Mouse (Mus musculus): ENCODE measurements around the gene Camk1g. TPM values are rescaled to one million over a fixed set of nuclear protein-coding genes. Genes with fewer than 3 reads are reported as not detected.
A peak's percentile ranks its signal among the peaks of the same experiment; 100 is the strongest.

The Camk1g gene
- polyA plus RNA-seq (2016; fragmentation: Nextera tagmentation; extraction: Ambion mirVana) = 20.2 and 21.7 TPM in 2 replicates

DNA sequence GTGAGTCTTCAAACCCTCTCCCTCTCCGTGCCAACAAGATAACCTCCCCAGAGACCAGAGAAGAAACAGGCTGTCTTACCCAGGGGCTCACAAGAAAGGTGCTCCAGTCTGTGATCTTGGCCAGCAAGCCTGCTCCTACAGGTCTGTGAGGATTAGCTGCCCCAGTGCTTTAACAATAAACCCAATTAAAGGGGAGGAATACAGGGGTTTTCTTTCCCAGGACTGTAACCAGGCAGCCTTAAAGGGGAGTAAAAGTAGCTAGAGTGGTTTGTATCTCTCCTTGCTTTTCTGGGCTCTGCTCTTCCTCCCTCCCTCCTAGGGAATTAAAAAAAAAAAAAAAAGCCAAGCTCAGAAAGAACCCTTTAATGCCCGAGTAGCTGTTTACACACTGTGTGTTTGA lies at the start of gene Camk1g:
Gene Camk1g (minus strand): TSS at position 203 of the 400 bp plus-strand sequence.
- ATAC-seq (ENCODE audit: insufficient number of reproducible peaks, insufficient read depth, low FRiP score, low TSS enrichment, low read depth) = peak; percentile 87
- Histone ChIP-seq H3K27me3 (no peaks in the 10 kb centered on the region), H3K9ac (replicated peaks) (peak within 1 kb of the TSS; percentile 60), H3K27ac (no peak within 1 kb of the TSS), H3K4me3 (replicated peaks) (peak within 1 kb of the TSS; percentile 48), H3K9me3 (no peaks in the 10 kb centered on the region), H3K4me1 (replicated peaks) (peaks cover 34% of the 10 kb centered on the region), H3K36me3 (no peaks in the 10 kb centered on the region), H3K4me2 (peak within 1 kb of the TSS; percentile 78)
- 0% methylated on average over 2 of the region's 2 CpGs for whole genome bisulfite sequencing

DNA sequence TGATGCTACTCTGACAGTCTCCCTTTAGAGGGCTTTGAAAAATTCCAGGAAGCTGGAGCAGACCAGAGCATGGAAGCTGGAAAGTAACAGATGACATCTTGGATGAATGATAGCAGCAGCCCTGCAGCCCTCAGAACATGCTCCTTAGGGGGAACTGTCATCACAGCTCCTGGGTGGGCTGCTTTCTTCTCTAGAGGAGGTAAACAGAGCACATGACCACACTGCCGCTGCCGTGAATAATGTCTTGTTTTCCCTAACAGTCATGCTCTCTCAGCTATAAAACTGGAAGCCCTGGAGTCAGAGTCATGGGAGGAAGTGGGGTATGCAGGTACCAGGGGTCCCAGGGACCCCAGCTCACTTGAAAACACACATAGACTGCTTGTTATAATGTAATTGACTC lies 49.1 kb upstream of the Camk1g start:
- Histone ChIP-seq H3K4me1 (replicated peaks) (peaks cover 27% of the 10 kb centered on the region), H3K4me2 (no peak overlapping the region), H3K36me3 (no peaks in the 10 kb centered on the region), H3K27me3 (0 out of 2 replicates have a peak, but pooled peaks cover 3% of the 10 kb centered on the region), H3K9ac (replicated peaks) (peak overlapping the region; percentile 13; the same call in 1 of the 2 replicates), H3K9me3 (no peaks in the 10 kb centered on the region), H3K27ac (peak overlapping the region; percentile 73), H3K4me3 (replicated peaks) (no peak overlapping the region)
- WGBS = 2% methylated on average over 2 of the region's 2 CpGs
- peak; percentile 33; the same call in 1 of the 2 replicates for ATAC-seq (ENCODE audit: insufficient number of reproducible peaks, insufficient read depth, low FRiP score, low TSS enrichment, low read depth)

DNA sequence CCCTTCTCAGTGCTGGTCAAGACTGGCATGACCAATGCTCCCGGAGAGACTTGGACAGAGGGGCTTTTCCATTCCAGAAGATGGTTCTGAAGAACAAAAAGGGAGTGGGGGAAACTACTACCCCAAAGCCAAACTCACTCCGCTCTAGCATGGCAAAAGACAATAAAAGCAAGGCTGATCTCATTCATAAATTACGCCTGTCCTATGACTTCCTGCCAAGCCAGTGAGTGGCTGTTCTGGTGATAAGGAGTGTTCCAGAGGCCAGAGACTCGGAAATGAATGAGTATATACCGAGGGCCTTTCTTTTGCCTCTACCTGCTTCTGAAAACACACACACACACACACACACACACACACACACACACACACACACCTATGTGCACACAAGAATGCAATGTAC lies 48.6 kb upstream of the Camk1g start:
- WGBS = 54% methylated on average over 5 of the region's 5 CpGs
- Histone ChIP-seq H3K9me3 (no peaks in the 10 kb centered on the region), H3K27ac (peak overlapping the region; percentile 73; the same call in 1 of the 2 replicates), H3K36me3 (no peaks in the 10 kb centered on the region), H3K4me3 (replicated peaks) (no peak overlapping the region), H3K9ac (replicated peaks) (no peak overlapping the region), H3K27me3 (0 out of 2 replicates have a peak, but pooled peaks cover 3% of the 10 kb centered on the region), H3K4me1 (replicated peaks) (peaks cover 21% of the 10 kb centered on the region), H3K4me2 (no peak overlapping the region)
- ATAC-seq (ENCODE audit: insufficient number of reproducible peaks, insufficient read depth, low FRiP score, low TSS enrichment, low read depth) = no peak

DNA sequence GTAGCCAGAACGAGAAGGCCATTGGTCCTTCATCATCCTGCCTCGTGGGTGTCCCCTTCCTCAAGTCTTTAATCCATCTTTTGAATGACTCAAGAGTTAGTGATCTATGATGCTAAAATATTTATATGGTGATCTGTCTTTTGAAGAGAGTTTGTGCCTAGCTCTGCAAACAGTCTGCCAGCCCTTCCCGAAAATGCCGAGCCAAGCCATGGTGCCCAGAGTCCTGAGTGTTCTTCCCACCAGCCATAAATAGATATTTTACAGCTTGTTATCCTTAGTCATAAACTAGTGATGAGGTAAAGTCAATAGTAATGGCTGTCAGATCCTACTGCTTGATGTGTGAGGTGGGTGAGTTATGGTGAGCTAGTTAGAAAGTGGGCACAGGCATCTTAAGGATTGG lies 44.0 kb upstream of the Camk1g start:
- 73% methylated on average over 4 of the region's 4 CpGs for WGBS
- H3K36me3 ChIP-seq = no peaks in the 10 kb centered on the region

DNA sequence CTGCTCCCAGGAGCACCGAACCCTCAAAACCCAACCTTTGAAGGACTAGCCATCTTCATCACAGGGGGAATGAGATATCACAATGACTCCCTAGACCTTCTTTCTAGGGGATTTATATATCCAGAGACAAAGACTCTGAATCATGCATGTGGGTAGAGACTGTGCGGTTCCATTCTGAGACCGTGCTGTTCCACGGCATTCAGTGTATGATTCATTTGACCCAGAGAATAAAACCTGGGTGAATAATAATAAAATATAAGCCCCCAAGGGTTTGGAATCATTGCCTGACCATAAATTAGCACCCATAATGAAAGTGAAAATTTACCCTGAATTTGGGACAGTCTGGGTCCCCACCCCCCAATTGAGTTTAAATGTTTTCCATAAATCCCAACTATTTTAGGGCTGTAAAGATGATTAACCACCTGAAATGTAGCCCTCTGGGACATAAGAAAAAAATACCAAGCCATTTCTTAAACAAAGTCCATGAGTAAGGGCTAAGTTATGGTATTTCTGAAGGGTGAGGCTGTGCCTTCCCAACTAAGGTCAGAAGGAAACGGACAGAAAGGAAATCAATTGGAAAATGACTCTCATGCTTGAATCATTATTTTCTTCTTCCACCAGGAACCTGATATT lies 43.4 kb upstream of the Camk1g start:
- no peaks in the 10 kb centered on the region; the same call in 1 of the 2 replicates for H3K27me3 ChIP-seq
- no peaks in the 10 kb centered on the region for H3K36me3 ChIP-seq
- no peaks in the 10 kb centered on the region for H3K9me3 ChIP-seq
- H3K27ac ChIP-seq = no peak overlapping the region
- no peak overlapping the region for H3K9ac ChIP-seq (replicated peaks)
- H3K4me2 ChIP-seq = no peak overlapping the region
- no peak for ATAC-seq (ENCODE audit: insufficient number of reproducible peaks, insufficient read depth, low FRiP score, low TSS enrichment, low read depth)
- H3K4me3 ChIP-seq (replicated peaks) = no peak overlapping the region
- H3K4me1 ChIP-seq (replicated peaks) = peaks cover 3% of the 10 kb centered on the region
- 79% methylated on average over 5 of the region's 5 CpGs for WGBS

More for the DNA sequence above, 44.0 kb upstream of the Camk1g start:
- no peaks in the 10 kb centered on the region for H3K9me3 ChIP-seq
- H3K9ac ChIP-seq (replicated peaks) = no peak overlapping the region
- H3K4me2 ChIP-seq = no peak overlapping the region
- no peak overlapping the region for H3K4me3 ChIP-seq (replicated peaks)
- H3K27me3 ChIP-seq = no peaks in the 10 kb centered on the region; the same call in 1 of the 2 replicates
- no peak overlapping the region for H3K27ac ChIP-seq
- H3K4me1 ChIP-seq (replicated peaks) = peaks cover 9% of the 10 kb centered on the region
- ATAC-seq (ENCODE audit: insufficient number of reproducible peaks, insufficient read depth, low FRiP score, low TSS enrichment, low read depth) = no peak

DNA sequence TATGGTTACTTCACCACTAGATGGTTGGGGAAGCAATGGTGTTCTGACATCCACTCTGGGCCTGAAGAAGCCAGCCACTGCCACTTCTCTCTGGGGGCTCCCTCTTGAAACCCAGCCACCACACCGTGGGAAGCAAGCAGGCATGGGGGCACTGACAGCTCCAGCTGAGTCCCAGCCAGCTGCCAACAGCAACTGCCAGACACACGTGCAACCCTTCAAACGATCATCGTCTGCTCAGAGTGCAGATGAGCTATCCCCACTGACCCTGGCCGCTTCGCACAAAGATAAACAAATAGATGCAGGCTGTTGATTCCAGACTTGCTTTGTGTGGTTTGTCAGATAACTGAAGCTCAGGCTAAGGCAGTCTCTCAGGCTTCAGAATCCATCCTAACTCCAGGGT lies 37.4 kb upstream of the Camk1g start:
- no peak overlapping the region for H3K4me2 ChIP-seq
- no peak for ATAC-seq (ENCODE audit: insufficient number of reproducible peaks, insufficient read depth, low FRiP score, low TSS enrichment, low read depth)
- WGBS = 42% methylated on average over 6 of the region's 6 CpGs
- no peak overlapping the region for H3K27ac ChIP-seq
- peaks cover 23% of the 10 kb centered on the region for H3K4me1 ChIP-seq (replicated peaks)
- no peak overlapping the region for H3K4me3 ChIP-seq (replicated peaks)
- H3K36me3 ChIP-seq = no peaks in the 10 kb centered on the region
- no peaks in the 10 kb centered on the region for H3K9me3 ChIP-seq
- H3K9ac ChIP-seq (replicated peaks) = no peak overlapping the region
- no peaks in the 10 kb centered on the region; the same call in 1 of the 2 replicates for H3K27me3 ChIP-seq

DNA sequence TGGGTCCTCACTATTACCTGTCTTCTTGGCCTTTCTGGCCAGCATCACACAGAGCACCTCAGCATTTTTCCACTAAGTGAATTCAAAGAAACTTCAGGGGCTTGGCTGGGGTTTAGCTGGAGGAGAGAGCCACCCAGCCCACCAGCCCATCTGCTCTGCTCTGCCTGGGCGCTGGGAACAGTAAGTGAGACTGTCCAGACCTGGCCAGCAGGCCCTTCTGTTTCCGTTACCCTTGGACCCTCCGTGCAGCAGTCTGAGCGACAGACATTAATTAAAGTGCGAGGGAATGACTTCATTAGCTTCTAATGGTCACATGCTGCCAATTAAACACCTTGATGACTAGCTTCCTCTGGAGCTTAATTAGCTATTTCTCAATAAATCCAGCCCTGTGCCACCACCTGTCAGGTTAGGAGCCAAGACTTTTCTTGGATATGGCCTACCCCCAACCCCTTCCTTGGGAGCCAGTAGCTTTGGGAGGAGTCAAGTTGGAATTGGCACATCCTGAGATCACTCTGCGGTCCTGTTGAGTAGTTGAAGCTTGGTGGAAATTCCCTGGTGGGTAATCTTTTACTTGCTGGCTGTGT lies 36.1 kb upstream of the Camk1g start:
- Histone ChIP-seq H3K36me3 (no peaks in the 10 kb centered on the region), H3K4me1 (replicated peaks) (peaks cover 27% of the 10 kb centered on the region), H3K27ac (no peak overlapping the region), H3K4me2 (no peak overlapping the region), H3K4me3 (replicated peaks) (no peak overlapping the region), H3K9me3 (no peaks in the 10 kb centered on the region), H3K9ac (replicated peaks) (no peak overlapping the region), H3K27me3 (no peaks in the 10 kb centered on the region)
- WGBS = 26% methylated on average over 6 of the region's 6 CpGs
- ATAC-seq (ENCODE audit: insufficient number of reproducible peaks, insufficient read depth, low FRiP score, low TSS enrichment, low read depth) = peak; percentile 75; the same call in 1 of the 2 replicates

DNA sequence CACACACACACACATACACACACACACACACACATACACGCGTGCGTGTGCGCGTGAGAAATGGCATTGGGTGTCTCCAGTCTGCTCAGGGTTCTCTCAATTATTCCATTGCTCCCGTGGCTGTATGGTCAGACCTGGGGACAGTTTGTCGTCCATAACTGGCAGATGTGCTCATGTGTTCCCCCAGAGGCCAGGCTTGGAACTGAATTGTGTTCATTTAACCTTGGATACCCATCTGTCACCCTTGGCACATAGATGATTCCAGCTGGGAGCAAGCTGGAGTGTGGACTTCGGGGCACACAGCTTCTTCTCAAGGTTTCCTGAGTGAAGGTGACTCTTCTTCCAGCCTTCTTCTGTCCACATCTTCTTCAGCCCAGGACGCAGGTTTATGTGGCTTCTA lies 31.6 kb upstream of the Camk1g start:
- ATAC-seq (ENCODE audit: insufficient number of reproducible peaks, insufficient read depth, low FRiP score, low TSS enrichment, low read depth) = no peak
- H3K4me2 ChIP-seq = no peak overlapping the region
- 84% methylated on average over 9 of the region's 9 CpGs for WGBS
- H3K27ac ChIP-seq = no peak overlapping the region
- no peak overlapping the region for H3K4me3 ChIP-seq (replicated peaks)
- no peaks in the 10 kb centered on the region for H3K9me3 ChIP-seq
- no peaks in the 10 kb centered on the region for H3K36me3 ChIP-seq
- peaks cover 47% of the 10 kb centered on the region for H3K4me1 ChIP-seq (replicated peaks)
- no peaks in the 10 kb centered on the region for H3K27me3 ChIP-seq
- no peak overlapping the region for H3K9ac ChIP-seq (replicated peaks)

DNA sequence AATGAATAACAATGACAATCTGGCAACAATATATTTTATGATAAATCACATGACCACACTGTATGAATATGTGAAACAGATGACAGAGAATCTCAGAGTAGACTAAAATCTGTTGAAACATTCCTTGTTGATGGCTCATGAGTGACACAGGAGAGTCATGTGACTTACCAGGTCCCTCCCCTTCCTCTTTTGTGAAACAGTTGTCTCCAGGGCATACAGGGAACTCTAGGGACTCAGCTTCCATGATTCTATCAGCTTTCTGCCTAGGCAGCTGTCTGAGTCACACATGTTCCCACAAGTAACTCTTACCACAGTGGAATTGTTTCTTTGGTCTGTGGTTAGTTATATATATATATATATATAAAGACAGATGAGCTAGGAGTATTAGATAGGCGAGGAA lies 30.2 kb upstream of the Camk1g start:
- Histone ChIP-seq H3K27me3 (no peaks in the 10 kb centered on the region), H3K9me3 (no peaks in the 10 kb centered on the region), H3K27ac (no peak overlapping the region), H3K9ac (replicated peaks) (no peak overlapping the region), H3K36me3 (no peaks in the 10 kb centered on the region), H3K4me3 (replicated peaks) (no peak overlapping the region), H3K4me1 (replicated peaks) (peaks cover 37% of the 10 kb centered on the region), H3K4me2 (no peak overlapping the region)
- WGBS = 86% methylated on average over 1 of the region's 1 CpGs
- no peak for ATAC-seq (ENCODE audit: insufficient number of reproducible peaks, insufficient read depth, low FRiP score, low TSS enrichment, low read depth)

DNA sequence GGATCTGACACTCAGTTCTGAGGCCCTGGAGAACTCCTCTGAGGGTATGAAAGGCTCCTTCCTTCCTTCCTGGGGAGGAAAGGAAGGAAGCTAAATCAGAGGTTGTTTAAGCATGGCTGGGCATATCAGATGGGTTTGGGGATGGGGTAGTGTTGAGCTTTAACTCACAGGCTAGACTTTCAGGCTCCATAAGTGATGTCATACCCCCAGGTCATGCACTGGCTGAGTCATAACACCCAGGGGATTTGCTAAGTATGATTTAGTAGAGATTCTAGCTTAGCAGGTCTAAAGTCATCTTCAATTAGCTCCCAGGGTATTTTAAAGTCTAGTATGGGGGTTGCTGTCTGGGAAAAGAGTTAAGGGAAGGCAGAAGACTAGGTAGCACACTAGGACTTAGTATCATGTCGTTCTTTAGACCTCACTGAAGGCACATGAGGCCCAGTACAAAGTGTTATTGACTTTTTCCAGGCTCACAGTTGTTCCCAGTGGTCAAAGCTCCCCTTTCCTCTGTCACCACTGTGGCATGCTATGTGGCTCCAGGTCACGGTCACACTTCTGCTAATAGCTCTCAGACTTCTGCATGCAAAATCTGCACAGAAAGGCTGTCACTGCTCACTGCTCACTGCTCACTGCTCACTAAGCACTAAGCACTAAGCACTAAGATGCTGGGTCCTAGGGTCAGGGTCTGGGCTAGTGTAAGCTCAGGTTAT lies 28.8 kb upstream of the Camk1g start:
- Histone ChIP-seq H3K4me2 (no peak overlapping the region), H3K4me3 (replicated peaks) (no peak overlapping the region), H3K9ac (replicated peaks) (no peak overlapping the region), H3K4me1 (replicated peaks) (peaks cover 37% of the 10 kb centered on the region), H3K27ac (no peak overlapping the region; the same call in 1 of the 2 replicates), H3K27me3 (no peaks in the 10 kb centered on the region), H3K9me3 (no peaks in the 10 kb centered on the region), H3K36me3 (no peaks in the 10 kb centered on the region)
- no peak for ATAC-seq (ENCODE audit: insufficient number of reproducible peaks, insufficient read depth, low FRiP score, low TSS enrichment, low read depth)
- WGBS = 49% methylated on average over 2 of the region's 2 CpGs

DNA sequence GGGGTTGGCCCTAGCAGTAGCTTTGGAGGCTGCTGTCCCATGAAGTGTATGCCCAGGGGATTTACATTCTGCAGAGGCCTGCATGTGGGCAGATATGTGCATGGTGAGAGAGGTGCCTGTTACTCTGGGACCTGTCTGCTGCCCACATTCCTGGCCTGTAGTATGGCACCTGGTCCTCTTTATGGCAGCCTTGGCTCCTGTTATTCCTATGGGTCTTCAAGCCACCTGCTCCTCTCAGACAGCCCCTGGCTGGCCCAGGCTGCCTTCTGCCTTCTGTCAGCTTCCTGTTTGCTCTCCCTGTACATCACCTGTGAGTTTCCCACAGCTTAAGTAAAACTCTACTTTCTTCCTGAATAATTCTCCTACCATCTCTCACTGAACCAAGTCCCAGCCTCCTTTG lies 27.0 kb upstream of the Camk1g start:
- H3K36me3 ChIP-seq = no peaks in the 10 kb centered on the region
- H3K27me3 ChIP-seq = no peaks in the 10 kb centered on the region
- H3K27ac ChIP-seq = no peak overlapping the region
- no peak overlapping the region for H3K4me2 ChIP-seq
- peaks cover 21% of the 10 kb centered on the region for H3K4me1 ChIP-seq (replicated peaks)
- no peak overlapping the region for H3K4me3 ChIP-seq (replicated peaks)
- ATAC-seq (ENCODE audit: insufficient number of reproducible peaks, insufficient read depth, low FRiP score, low TSS enrichment, low read depth) = no peak
- H3K9me3 ChIP-seq = no peaks in the 10 kb centered on the region
- H3K9ac ChIP-seq (replicated peaks) = no peak overlapping the region
